Mouse (Mus musculus): ENCODE measurements around the gene Hapln4. TPM values are rescaled to one million over a fixed set of nuclear protein-coding genes. Genes with fewer than 3 reads are reported as not detected.

The Hapln4 gene
- not detected for polyA plus RNA-seq (2017; shearing (Covaris generic))

DNA sequence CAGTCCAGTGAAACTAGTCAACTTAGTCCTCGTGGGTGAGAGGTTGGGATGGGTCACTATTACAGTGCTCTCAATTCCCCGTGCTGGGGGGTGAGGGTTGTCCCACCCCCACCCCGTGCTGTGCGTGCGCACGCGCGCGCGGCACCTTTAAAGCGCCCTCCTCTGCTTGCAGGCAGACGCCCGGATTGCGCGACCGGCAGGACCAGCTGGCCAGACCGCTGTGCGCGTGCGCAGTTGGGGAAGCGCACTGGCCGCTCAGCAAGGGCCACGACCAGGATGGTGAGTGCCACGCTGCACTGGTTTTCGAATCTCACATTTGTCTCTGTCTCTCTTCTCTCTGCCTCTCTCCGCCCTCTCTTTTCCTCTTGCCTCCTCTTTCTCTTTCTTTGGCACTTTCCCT lies at the start of gene Hapln4:
Hapln4 (plus strand) TSS at position 173 of the 400 bp plus-strand sequence.

DNA sequence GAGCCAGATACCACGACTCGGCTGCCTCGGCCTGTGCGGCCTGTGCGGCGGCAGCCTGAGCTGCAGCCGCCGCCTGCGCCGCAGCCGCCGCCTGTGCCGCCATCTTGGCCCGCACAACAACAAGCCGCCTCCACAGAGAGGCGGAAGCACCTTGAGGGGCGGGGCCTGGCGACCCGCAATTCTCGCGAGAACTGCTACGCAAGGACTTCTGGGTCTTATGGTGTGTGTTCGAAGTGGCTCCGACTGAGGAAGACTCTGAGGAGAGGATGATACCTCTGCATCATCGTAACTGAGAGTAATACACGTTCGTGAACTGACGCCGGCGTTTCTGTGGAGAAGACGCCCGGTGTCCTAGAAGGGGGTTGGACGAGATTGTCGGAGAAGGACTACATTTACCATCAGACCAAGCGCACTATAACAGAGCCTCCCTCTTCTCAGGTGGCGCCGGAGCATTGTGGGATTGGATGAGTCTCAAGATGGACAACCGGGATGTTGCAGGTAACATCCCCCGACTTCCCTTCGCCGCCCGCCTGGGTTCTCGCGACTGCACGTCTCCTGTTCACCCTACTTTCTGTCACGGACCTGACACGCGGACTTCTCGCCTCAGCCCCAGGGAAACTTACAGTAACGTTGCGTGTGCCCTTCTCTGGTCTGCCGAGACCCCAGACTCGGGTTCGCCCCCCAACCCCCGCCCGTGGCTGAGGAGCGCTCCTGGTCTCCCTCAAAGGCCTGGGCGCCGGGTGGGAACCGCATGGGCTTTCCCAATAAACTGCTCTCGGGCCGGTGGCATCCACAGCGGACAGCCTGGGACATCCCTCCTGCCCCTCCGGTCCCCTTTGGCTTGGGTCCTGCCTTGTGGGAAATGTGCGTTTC lies 40.4 kb upstream of the Hapln4 start, which contains the start of the genes Mau2 and Sugp1:
Mau2 (minus strand) TSS at position 152 of the 873 bp plus-strand sequence.
Sugp1 (plus strand) TSS at position 231 of the 873 bp plus-strand sequence.

DNA sequence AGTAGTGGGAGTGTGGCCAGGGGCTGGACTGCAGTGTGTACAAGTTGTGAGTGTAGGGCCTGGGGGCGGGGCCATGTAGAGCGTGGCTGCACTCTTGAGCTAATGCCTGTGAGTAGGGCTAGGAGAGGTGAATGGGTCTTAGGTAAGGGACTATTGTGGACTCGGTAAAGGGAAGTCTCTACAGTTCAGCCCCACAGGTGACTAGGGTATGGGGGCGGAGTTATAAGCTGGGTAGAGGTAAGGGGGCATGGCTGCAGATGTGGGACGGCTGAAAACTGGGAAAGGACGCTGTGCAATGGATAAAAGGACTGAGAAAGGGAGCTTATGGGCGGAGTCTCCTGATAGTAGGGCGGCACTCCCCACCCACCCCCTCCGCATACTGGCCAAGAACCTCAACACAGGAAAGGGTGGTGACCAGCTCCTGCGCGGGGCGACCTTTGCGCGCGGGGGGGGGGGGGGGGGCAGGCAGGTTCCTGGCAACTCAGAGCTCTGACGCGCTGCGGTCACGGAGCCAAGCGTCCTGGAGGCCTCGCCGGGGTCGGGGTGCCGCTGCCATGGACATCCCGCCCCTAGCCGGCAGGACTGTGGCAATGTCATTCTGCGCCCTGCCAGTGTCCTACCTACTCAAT lies 10.7 kb upstream of the Hapln4 start, which contains the start of gene Tm6sf2:
Tm6sf2 (plus strand) TSS at position 484 of the 629 bp plus-strand sequence.

DNA sequence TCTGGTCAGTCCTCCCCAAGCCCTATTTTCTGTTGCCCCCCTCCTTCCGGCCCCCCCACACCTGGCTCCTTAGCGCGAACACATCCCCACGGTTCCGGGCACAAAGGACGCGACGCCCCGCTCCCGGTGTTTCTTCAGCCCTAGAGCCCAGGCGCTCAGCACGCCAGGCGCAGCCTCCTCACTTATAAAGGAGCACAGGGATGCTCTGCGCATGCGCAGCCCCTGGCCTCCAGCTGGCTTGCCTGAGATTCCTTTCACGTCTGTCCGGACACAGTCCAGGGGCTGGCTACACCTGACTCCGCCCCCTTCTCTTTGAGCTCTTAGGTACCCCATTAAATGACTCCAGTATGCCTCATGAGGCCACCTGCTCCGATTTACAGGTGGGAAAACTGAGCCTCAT lies 37.4 kb downstream of the Hapln4 start, which contains the start of gene Ncan:
Ncan (minus strand) TSS at position 207 of the 400 bp plus-strand sequence.

DNA sequence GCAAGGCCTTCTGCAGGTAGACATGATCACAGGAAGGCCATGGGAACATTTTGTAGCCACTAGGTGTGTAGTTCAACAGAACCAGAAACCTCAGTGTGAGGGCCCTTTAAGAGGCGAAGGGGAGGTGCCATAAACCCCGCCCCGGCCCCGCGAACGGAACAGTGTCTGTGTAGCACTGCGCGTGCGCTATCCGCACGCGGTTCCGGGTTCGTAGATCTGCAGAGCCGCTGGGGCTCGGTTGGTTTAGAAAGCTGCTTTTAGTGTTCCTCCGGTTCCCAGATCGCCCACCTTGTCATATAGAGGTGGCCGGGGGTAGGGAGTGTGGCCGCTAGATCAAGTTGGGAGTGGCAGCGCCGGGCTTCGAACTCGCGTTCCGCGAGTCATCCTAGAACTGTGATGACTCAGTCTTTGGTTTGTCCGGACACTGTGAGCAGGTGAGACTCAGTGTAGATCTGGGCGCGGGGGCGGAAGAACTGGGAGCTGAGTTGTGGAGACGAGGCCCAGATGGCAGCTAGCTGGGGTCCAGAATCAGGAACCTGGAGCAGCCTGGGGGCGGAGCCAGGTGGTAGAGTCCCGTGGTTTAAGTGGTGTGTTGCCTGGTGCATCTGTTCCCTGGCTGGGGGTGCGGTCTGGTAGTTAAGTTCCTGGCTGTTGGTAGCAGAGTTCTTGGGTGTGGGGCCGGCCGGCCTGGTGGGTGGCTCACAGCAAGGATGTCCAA lies 48.1 kb downstream of the Hapln4 start, which contains the start of gene Nr2c2ap:
Nr2c2ap (plus strand) TSS at position 168 of the 718 bp plus-strand sequence.

DNA sequence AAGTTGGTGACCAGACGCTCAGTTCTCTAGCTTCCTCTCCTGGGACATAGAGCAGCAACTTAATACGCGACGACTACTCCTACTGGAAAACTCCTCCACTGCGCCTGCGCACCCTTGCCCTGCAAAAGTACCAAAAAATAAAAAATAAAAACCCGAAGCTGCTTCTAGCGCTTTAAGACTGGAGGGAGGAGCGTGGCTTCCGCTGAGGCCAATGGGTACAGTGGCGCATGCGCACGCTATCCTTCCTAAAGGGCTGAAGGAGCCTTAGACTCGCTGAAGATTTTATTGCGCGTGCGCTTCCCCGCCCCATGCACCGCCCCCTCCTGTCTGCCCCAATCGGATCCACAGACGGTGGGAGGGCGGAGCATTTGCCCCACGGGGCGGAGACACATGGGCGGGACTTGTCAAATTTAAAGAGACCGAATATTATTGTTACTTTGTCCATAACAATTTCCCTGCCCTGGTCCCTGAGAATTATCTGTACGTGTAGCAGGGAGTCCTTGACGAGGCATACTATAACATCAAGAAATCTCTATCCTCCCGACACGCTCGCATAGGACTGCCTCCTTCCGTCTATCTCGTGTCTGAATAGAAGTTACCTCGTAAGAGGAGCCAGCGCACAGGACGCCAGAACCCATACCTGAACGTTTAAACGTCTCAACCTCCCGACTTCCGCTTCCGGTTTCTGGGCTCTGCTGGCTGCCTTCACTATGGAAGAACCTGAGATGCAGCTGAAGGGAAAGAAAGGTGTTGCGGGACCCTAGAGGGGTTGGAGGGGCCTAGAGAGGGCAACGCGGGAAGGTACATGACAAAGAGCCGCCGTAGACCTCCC lies 56.0 kb downstream of the Hapln4 start, which contains the start of the genes Rfxank, Borcs8 and Mef2b:
Rfxank (minus strand) TSS at position 129 of the 832 bp plus-strand sequence.
Borcs8 (plus strand) TSS at position 474 of the 832 bp plus-strand sequence.
Mef2b (plus strand) TSS at position 686 of the 832 bp plus-strand sequence.

Other genes with a start within 250 kb of the Hapln4 start
- not detected for gene Cilp2, start 195.8 kb upstream of the Hapln4 start, polyA plus RNA-seq (2017; shearing (Covaris generic))
- 1.6 TPM for gene Tssk6, start 181.3 kb upstream of the Hapln4 start, polyA plus RNA-seq (2017; shearing (Covaris generic))
- 205 TPM for gene Ndufa13, start 180.9 kb upstream of the Hapln4 start, polyA plus RNA-seq (2017; shearing (Covaris generic))
- gene Yjefn3, start 180.7 kb upstream of the Hapln4 start, polyA plus RNA-seq (2017; shearing (Covaris generic)), result 1.1 TPM
- 24.7 TPM for gene Gatad2a, start 87.1 kb upstream of the Hapln4 start, polyA plus RNA-seq (2017; shearing (Covaris generic))
- gene Mau2, start 40.7 kb upstream of the Hapln4 start, polyA plus RNA-seq (2017; shearing (Covaris generic)), result 41.9 TPM
- 68.9 TPM for gene Sugp1, start 40.6 kb upstream of the Hapln4 start, polyA plus RNA-seq (2017; shearing (Covaris generic))
- 1.3 TPM for gene Tm6sf2, start 10.5 kb upstream of the Hapln4 start, polyA plus RNA-seq (2017; shearing (Covaris generic))
- not detected for gene Ncan, start 37.4 kb downstream of the Hapln4 start, polyA plus RNA-seq (2017; shearing (Covaris generic))
- gene Nr2c2ap, start 47.9 kb downstream of the Hapln4 start, polyA plus RNA-seq (2017; shearing (Covaris generic)), result 54.8 TPM
- gene Rfxank, start 55.7 kb downstream of the Hapln4 start, polyA plus RNA-seq (2017; shearing (Covaris generic)), result 41.2 TPM
- gene Borcs8, start 56.0 kb downstream of the Hapln4 start, polyA plus RNA-seq (2017; shearing (Covaris generic)), result 97.8 TPM
- 2.6 TPM for gene Mef2b, start 56.3 kb downstream of the Hapln4 start, polyA plus RNA-seq (2017; shearing (Covaris generic))
- gene Tmem161a, start 88.9 kb downstream of the Hapln4 start, polyA plus RNA-seq (2017; shearing (Covaris generic)), result 55.6 TPM
- gene Slc25a42, start 128.8 kb downstream of the Hapln4 start, polyA plus RNA-seq (2017; shearing (Covaris generic)), result 13.1 TPM
- gene Sugp2, start 150.8 kb downstream of the Hapln4 start, polyA plus RNA-seq (2017; shearing (Covaris generic)), result 34.8 TPM
- 17.8 TPM for gene Armc6, start 151.0 kb downstream of the Hapln4 start, polyA plus RNA-seq (2017; shearing (Covaris generic))
- 0.27 TPM for gene Homer3, start 199.4 kb downstream of the Hapln4 start, polyA plus RNA-seq (2017; shearing (Covaris generic))
- 52.9 TPM for gene Ddx49, start 219.0 kb downstream of the Hapln4 start, polyA plus RNA-seq (2017; shearing (Covaris generic))
- gene Cope, start 219.1 kb downstream of the Hapln4 start, polyA plus RNA-seq (2017; shearing (Covaris generic)), result 354 TPM
- gene Cers1, start 232.3 kb downstream of the Hapln4 start, polyA plus RNA-seq (2017; shearing (Covaris generic)), result not detected
- 0.28 TPM for gene Gdf1, start 246.4 kb downstream of the Hapln4 start, polyA plus RNA-seq (2017; shearing (Covaris generic))

Data from activated CD4-positive, CD25-positive, alpha-beta regulatory T cell, adult 9 weeks (primary cell).